Mouse (Mus musculus): ENCODE data around the gene Nr1d1. TPM values are rescaled to one million over a fixed set of nuclear protein-coding genes. Genes with fewer than 3 reads are reported as not detected.
A peak's percentile ranks its signal among the peaks of the same experiment; 100 is the strongest.

The Nr1d1 gene
- polyA plus RNA-seq, 1 experiment from 2014 or later, result 1.5 TPM

- peaks cover 31% of the 10 kb centered on the region for H3K36me3 ChIP-seq
- H3K9me3 ChIP-seq, result no peaks in the 10 kb centered on the region
- 97% methylated on average over 6 of the region's 6 CpGs for WGBS
- no peak overlapping the region for H3K27ac ChIP-seq (replicated peaks)
- ATAC-seq (ENCODE audit: low FRiP score, low read depth), result no peak
- no peak overlapping the region for H3K9ac ChIP-seq (replicated peaks)
- H3K27me3 ChIP-seq, result no peaks in the 10 kb centered on the region; the same call in 1 of the 2 replicates
- no peak overlapping the region for H3K4me2 ChIP-seq (replicated peaks)
- peaks cover 35% of the 10 kb centered on the region for H3K4me1 ChIP-seq
- H3K4me3 ChIP-seq, result no peak overlapping the region
Measured at GRCm38 (mm10) chr11:98755726-98756380, 19.3 kb downstream of the Nr1d1 start.

DNA sequence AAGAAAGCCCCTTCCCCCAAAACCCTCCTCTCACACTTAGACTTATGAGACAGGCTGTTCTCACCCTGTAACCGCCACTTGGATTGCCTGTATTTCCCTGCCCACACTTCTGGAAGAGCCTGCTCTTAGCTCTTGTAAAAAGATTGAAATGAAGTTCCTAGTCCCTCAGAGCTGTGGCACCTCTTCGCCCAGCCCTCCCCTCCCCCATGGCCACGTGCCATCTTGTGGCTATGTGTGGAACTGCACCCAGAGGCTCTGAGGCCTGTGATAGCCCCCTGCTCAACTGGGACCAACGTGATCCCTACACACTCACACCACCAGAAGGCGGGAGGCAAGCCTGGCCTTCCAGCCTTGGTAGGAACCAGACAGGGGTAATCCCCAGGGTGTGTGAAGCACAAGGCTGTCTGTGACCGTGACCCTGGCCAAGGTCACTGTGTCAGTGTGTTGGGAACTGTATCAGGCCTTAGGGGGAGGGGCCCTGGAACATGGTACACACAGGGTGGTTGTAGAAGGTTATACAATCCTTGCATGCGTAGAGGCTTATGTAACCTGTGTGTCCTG is 20.4 kb downstream of the Nr1d1 start:
- H3K4me2 ChIP-seq (replicated peaks), result no peak overlapping the region
- peak; percentile 35; the same call in 1 of the 2 replicates for ATAC-seq (ENCODE audit: low FRiP score, low read depth)
- H3K9me3 ChIP-seq, result no peaks in the 10 kb centered on the region
- no peak overlapping the region for H3K4me3 ChIP-seq
- peaks cover 24% of the 10 kb centered on the region; the same call in 1 of the 2 replicates for H3K36me3 ChIP-seq
- WGBS, result 18% methylated on average over 7 of the region's 7 CpGs
- H3K27me3 ChIP-seq, result no peaks in the 10 kb centered on the region
- H3K4me1 ChIP-seq, result peaks cover 47% of the 10 kb centered on the region
- no peak overlapping the region for H3K9ac ChIP-seq (replicated peaks)
- H3K27ac ChIP-seq (replicated peaks), result 0 out of 2 replicates have a peak overlapping the region, but pooled peaks have one; percentile 1

- ATAC-seq (ENCODE audit: low FRiP score, low read depth), result no peak
- Histone ChIP-seq H3K9me3 (no peaks in the 10 kb centered on the region), H3K4me1 (peaks cover 52% of the 10 kb centered on the region), H3K27ac (replicated peaks) (0 out of 2 replicates have a peak overlapping the region, but pooled peaks have one; percentile 1), H3K4me2 (replicated peaks) (no peak overlapping the region), H3K9ac (replicated peaks) (no peak overlapping the region), H3K27me3 (no peaks in the 10 kb centered on the region), H3K36me3 (peaks cover 24% of the 10 kb centered on the region; the same call in 1 of the 2 replicates), H3K4me3 (no peak overlapping the region)
- WGBS, result 81% methylated on average over 9 of the region's 9 CpGs
Measured at GRCm38 (mm10) chr11:98754151-98754620, 20.9 kb downstream of the Nr1d1 start.

GRCm38 (mm10) chr11:98753264-98753663 is 21.9 kb downstream of the Nr1d1 start:
- no peak overlapping the region for H3K4me2 ChIP-seq (replicated peaks)
- H3K36me3 ChIP-seq, result peaks cover 21% of the 10 kb centered on the region; the same call in 1 of the 2 replicates
- no peaks in the 10 kb centered on the region for H3K9me3 ChIP-seq
- no peak overlapping the region for H3K27ac ChIP-seq (replicated peaks)
- no peak for ATAC-seq (ENCODE audit: low FRiP score, low read depth)
- 0 out of 2 replicates have a peak overlapping the region, but pooled peaks have one; percentile 28 for H3K9ac ChIP-seq (replicated peaks)
- WGBS, result 84% methylated on average over 5 of the region's 5 CpGs
- H3K4me1 ChIP-seq, result peaks cover 61% of the 10 kb centered on the region
- H3K27me3 ChIP-seq, result no peaks in the 10 kb centered on the region
- H3K4me3 ChIP-seq, result no peak overlapping the region

GRCm38 (mm10) chr11:98752562-98753140 is 22.5 kb downstream of the Nr1d1 start:
- Histone ChIP-seq H3K27ac (replicated peaks) (peak overlapping the region; percentile 94), H3K4me1 (peaks cover 67% of the 10 kb centered on the region), H3K9ac (replicated peaks) (no peak overlapping the region)

DNA sequence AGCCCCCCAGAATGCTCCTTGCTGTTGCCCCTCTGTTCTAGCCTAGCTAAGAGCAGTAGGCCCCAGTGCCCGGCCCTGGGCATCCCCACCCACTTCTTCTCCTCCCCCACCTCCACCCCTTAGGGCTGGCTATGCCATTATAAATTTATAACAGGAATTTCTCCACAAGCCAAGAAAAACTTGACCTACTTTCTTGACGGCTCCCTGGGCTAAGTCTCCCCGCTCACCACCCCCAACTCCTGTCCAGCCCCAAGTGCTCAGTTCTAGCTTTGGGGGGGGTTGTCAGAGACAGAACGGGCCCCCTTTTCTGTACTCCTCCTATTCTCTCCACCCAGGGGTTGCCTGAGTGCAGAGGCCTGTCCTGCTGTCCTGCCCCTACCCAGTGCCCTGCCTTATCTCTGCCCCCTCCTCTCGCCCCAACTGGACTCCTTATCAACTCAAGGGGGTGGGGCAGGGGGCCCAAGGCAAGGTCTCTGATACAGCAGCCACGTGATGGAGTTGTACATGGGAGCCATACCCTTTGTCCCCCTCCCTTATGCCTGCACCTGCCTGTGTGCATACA is 23.8 kb downstream of the Nr1d1 start:
- Histone ChIP-seq H3K9ac (replicated peaks) (peak overlapping the region; percentile 50), H3K4me3 (no peak overlapping the region), H3K9me3 (no peaks in the 10 kb centered on the region), H3K36me3 (peaks cover 14% of the 10 kb centered on the region; the same call in 1 of the 2 replicates), H3K27ac (replicated peaks) (peak overlapping the region; percentile 94), H3K4me2 (replicated peaks) (peak overlapping the region; percentile 43), H3K27me3 (no peaks in the 10 kb centered on the region), H3K4me1 (peaks cover 81% of the 10 kb centered on the region)
- WGBS, result 37% methylated on average over 6 of the region's 6 CpGs
- ATAC-seq (ENCODE audit: low FRiP score, low read depth), result no peak

More at GRCm38 (mm10) chr11:98752562-98753140, 22.5 kb downstream of the Nr1d1 start:
- H3K36me3 ChIP-seq, result peaks cover 21% of the 10 kb centered on the region; the same call in 1 of the 2 replicates
- H3K4me3 ChIP-seq, result no peak overlapping the region
- no peaks in the 10 kb centered on the region for H3K27me3 ChIP-seq
- no peak for ATAC-seq (ENCODE audit: low FRiP score, low read depth)
- WGBS, result 87% methylated on average over 10 of the region's 10 CpGs
- no peaks in the 10 kb centered on the region for H3K9me3 ChIP-seq
- no peak overlapping the region for H3K4me2 ChIP-seq (replicated peaks)

GRCm38 (mm10) chr11:98750351-98751201 is 24.6 kb downstream of the Nr1d1 start:
- Histone ChIP-seq H3K4me3 (0 out of 2 replicates have a peak overlapping the region, but pooled peaks have one; percentile 3), H3K9ac (replicated peaks) (peak overlapping the region; percentile 50), H3K9me3 (no peaks in the 10 kb centered on the region), H3K4me2 (replicated peaks) (peak overlapping the region; percentile 43), H3K36me3 (peaks cover 9% of the 10 kb centered on the region; the same call in 1 of the 2 replicates), H3K27ac (replicated peaks) (peak overlapping the region; percentile 94), H3K4me1 (peaks cover 88% of the 10 kb centered on the region), H3K27me3 (no peaks in the 10 kb centered on the region)
- WGBS, result 32% methylated on average over 17 of the region's 17 CpGs
- ATAC-seq (ENCODE audit: low FRiP score, low read depth), result peak; percentile 28; the same call in 1 of the 2 replicates

- Histone ChIP-seq H3K9me3 (no peaks in the 10 kb centered on the region), H3K4me1 (peaks cover 94% of the 10 kb centered on the region), H3K27me3 (no peaks in the 10 kb centered on the region), H3K27ac (replicated peaks) (peak overlapping the region; percentile 94), H3K36me3 (0 out of 2 replicates have a peak, but pooled peaks cover 9% of the 10 kb centered on the region), H3K4me2 (replicated peaks) (peak overlapping the region; percentile 43), H3K9ac (replicated peaks) (peak overlapping the region; percentile 56), H3K4me3 (peak overlapping the region; percentile 15; the same call in 1 of the 2 replicates)
- ATAC-seq (ENCODE audit: low FRiP score, low read depth), result no peak
- 24% methylated on average over 5 of the region's 5 CpGs for WGBS
Measured at GRCm38 (mm10) chr11:98749716-98750115, 25.4 kb downstream of the Nr1d1 start.

DNA sequence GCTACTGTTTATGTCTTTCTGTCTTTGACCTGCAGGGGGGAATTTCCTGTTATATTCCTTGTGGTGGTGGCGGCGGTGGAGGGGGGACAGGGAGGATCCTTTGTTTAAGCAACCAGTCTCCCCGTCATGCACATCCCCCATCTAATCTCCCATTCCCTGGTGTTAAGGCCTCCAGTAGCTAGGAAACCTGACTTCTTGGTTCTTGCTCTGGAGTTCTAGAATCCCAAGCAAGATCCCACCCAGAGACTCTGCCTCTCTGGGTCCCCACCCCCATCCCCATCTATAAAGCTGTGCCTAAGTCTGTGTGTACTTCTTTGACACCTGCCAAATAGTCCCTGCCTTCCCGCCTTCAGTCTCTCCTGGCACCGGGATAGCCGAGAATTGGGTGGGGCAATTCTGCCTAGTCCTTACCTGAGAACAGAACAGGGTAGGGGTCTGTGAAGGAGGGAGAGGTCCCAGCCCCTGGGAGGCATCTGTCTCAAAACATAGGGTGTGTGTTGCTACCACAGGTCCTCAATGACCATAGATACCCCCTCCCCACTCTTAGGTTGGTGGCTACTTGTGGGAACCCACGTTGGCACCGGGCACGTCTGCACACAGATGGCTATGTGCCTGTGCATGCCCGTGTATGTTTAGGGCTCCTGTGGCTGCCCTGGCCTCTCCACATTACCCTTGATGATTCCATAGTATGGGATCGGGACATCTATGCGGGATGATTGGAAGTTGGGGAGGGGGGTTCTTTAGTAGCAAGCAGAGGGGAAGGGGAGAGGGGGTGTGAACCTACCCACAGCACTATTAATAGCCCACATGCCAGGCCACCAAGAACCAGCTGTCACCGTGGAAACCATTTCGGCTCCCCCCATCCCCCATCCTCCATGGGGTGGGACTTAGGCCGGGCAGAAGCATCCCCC is 26.4 kb downstream of the Nr1d1 start:
- WGBS, result 18% methylated on average over 15 of the region's 15 CpGs
- H3K27ac ChIP-seq (replicated peaks), result peak overlapping the region; percentile 94
- H3K4me1 ChIP-seq, result peaks cover 94% of the 10 kb centered on the region
- H3K9ac ChIP-seq (replicated peaks), result peak overlapping the region; percentile 56
- 0 out of 2 replicates have a peak, but pooled peaks cover 6% of the 10 kb centered on the region for H3K36me3 ChIP-seq
- no peaks in the 10 kb centered on the region for H3K27me3 ChIP-seq
- 0 out of 2 replicates have a peak, but pooled peaks have one; percentile 42 for ATAC-seq (ENCODE audit: low FRiP score, low read depth)
- H3K9me3 ChIP-seq, result no peaks in the 10 kb centered on the region
- H3K4me2 ChIP-seq (replicated peaks), result peak overlapping the region; percentile 43
- H3K4me3 ChIP-seq, result peak overlapping the region; percentile 15; the same call in 1 of the 2 replicates

- peak overlapping the region; percentile 56 for H3K9ac ChIP-seq (replicated peaks)
- H3K4me3 ChIP-seq, result peak overlapping the region; percentile 18
- ATAC-seq (ENCODE audit: low FRiP score, low read depth), result no peak
- WGBS, result 25% methylated on average over 6 of the region's 6 CpGs
- H3K36me3 ChIP-seq, result no peaks in the 10 kb centered on the region
- H3K27me3 ChIP-seq, result no peaks in the 10 kb centered on the region
- H3K4me1 ChIP-seq, result peaks cover 99% of the 10 kb centered on the region
- H3K9me3 ChIP-seq, result no peaks in the 10 kb centered on the region
- H3K4me2 ChIP-seq (replicated peaks), result peak overlapping the region; percentile 43
- H3K27ac ChIP-seq (replicated peaks), result peak overlapping the region; percentile 94
Measured at GRCm38 (mm10) chr11:98747804-98748505, 27.2 kb downstream of the Nr1d1 start.

Data from midbrain, embryonic 12.5 days (tissue).